Mouse (Mus musculus) G1E (cell line): ENCODE measurements around the gene Galnt18.

Experiments used
- CTCF ChIP-seq: IDR thresholded peaks from 2 replicates; pipeline ENCODE4 v1.5.1; 2012; ENCODE audit warnings: low read depth, low read length, inconsistent platforms, mixed read lengths
- GATA1 ChIP-seq: IDR thresholded peaks from 2 replicates; pipeline ENCODE4 v1.6.1; 2012; ENCODE audit warnings: borderline replicate concordance, low read length, inconsistent platforms, mixed read lengths
- GATA2 ChIP-seq: IDR thresholded peaks from 2 replicates; pipeline ENCODE4 v1.6.1; 2012; ENCODE audit warnings: low read depth, low read length, inconsistent platforms, borderline replicate concordance
- POLR2AphosphoS5 ChIP-seq: IDR thresholded peaks from 2 replicates; pipeline ENCODE4 v1.6.1; 2012; ENCODE audit warnings: low read depth, low read length, inconsistent platforms; ENCODE audit not compliant: insufficient replicate concordance
- TAL1 ChIP-seq: conservative IDR thresholded peaks from 2 replicates; pipeline ENCODE4 v1.6.1; 2012; ENCODE audit warnings: low read depth, low read length, inconsistent platforms, mixed read lengths

DNA sequence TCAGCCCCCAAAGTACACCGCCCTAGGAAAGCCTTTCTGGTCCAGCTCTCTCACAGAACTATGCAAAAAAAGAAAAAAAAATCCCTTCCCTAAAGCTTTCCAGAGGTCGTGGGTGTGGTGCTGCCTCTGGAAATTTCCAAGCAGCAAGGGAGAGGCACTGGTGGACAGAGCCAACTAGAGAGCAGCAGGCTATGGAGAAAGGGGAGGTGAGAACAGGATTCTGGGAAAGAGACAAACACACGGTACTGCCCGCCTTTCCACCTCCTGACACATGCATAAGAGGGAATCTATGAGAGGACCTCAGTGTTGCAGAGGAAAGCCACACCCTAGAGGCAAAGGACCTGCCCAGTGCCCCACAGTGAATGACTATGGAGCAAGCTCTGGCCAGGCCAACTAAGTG lies 60.9 kb downstream of the Galnt18 start:
- TF ChIP-seq CTCF (no peak), GATA1 (no peak), POLR2AphosphoS5 (no peak), TAL1 (no peak), GATA2 (no peak)
